Mouse (Mus musculus): Measurements from ENCODE around the gene Prdx2.

Gene Prdx2

DNA sequence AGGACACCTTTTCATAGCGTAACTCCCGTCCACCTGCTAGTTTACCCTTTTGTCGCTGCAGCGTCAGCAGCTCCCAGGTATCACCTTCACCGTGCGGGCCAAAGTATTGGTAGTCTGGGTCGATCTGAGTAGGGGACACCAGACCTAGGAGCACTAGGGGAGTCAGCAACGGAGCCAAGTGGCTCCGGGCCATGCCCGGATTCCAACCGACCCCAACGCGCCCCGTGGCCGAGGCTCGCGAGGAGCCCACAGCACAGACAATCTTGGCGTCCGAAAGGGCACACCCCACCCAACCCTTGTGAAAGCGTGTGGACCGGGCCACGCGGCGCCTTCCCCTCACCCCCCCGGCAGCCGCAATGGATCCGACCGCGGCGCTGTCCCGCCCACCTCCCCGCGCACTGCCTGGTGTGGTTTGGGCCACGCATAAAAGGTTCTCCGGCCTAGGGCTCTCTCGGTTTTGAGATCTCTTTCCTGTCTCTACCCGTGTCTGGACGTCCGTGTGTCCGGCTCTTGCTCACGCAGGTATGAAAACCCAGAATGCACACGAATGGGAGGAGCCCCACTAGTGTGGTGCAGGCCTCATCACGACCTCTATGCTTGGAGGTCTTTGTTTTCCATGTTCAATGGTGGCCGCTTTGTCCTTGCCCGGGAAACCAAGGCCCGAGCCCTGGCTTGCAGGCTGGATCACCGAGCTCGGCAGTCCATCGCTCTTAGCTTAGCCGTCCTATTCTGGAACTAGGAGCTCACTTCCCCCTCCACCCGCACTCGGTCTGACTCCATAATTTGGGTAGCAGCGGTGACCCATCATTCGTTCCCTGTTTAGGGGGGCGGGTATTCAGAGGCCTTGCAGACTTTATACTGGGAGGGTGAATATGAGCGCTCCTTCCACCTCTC, at the start of gene Prdx2, which contains the start of the genes Gm49661 and Rnaseh2a:
Prdx2 (plus strand) TSS at position 347 of the 894 bp plus-strand sequence.
Gm49661 (minus strand) TSS at position 193 of the 894 bp plus-strand sequence.
Rnaseh2a (minus strand) TSS at position 527 of the 894 bp plus-strand sequence.
- peak; percentile 80 for DNase-seq

GRCm38 (mm10) chr8:84921596-84921995, 47.8 kb upstream of the Prdx2 start:
- DNase-seq: no peak

- DNase-seq: no peak
Measured at GRCm38 (mm10) chr8:84925557-84925956, 43.8 kb upstream of the Prdx2 start.

DNA sequence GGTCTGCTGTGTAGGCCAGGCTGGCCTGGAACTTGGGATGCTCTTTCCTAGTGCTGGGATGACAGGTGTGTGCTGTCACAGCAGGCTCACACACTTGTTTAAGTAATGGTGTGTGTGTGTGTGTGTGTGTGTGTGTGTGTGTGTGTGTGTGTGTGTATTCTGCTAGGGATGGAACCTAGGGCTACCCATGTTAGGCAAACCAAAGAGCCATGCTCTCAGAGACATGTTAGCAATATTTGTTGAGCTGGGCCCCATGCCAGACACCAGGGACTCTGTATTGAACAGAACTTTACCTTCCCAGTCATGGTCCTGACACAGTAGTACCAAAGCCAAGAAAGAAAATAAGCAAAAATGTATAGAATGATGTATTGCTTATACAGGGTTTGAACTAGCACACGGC, 41.9 kb upstream of the Prdx2 start:
- DNase-seq: no peak

- peak; percentile 81 for DNase-seq
Measured at GRCm38 (mm10) chr8:84928456-84929306, 40.7 kb upstream of the Prdx2 start.

GRCm38 (mm10) chr8:84930582-84930981, 38.8 kb upstream of the Prdx2 start:
- no peak for DNase-seq

GRCm38 (mm10) chr8:84933767-84934559, 35.4 kb upstream of the Prdx2 start:
- no peak for DNase-seq

DNA sequence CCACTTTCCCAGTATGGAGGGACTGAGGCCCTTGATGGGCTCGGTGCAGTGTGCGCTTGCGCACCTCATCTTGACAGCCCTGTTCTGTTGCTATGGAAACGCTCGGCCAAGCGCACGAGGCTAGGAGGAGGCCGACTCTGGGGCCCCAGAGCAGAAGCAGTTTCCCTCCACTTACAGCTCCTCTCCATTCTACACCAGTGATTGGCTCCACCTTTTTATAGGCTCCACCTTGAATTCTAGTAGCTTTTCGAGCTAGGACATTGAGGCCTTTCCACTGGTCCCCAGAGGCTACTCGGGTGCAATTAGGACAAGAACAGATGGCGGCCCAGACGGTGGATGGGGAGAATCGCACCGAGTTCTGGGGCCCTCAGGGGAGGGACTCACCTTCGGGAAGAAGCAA, 34.5 kb upstream of the Prdx2 start:
- DNase-seq: no peak

DNA sequence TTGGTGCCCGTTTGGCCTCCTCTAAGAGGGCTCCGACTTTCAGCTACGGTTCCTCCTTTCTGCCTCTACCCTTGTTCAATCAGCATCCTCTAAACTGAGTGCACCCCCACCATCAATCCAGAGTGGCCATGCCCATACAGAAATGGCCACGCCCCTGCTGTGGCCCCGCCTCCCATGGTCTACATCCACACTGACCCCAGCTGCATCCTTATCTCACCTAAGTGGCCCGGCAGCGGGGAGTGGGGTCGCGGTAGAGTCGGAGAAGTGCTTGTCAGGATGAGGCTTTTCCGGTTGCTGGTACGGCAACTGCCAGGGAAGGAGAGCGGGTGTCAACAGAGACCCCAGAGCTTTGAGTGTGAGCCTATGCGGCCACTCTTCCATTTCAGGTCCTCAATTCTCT, 33.9 kb upstream of the Prdx2 start:
- no peak for DNase-seq

DNA sequence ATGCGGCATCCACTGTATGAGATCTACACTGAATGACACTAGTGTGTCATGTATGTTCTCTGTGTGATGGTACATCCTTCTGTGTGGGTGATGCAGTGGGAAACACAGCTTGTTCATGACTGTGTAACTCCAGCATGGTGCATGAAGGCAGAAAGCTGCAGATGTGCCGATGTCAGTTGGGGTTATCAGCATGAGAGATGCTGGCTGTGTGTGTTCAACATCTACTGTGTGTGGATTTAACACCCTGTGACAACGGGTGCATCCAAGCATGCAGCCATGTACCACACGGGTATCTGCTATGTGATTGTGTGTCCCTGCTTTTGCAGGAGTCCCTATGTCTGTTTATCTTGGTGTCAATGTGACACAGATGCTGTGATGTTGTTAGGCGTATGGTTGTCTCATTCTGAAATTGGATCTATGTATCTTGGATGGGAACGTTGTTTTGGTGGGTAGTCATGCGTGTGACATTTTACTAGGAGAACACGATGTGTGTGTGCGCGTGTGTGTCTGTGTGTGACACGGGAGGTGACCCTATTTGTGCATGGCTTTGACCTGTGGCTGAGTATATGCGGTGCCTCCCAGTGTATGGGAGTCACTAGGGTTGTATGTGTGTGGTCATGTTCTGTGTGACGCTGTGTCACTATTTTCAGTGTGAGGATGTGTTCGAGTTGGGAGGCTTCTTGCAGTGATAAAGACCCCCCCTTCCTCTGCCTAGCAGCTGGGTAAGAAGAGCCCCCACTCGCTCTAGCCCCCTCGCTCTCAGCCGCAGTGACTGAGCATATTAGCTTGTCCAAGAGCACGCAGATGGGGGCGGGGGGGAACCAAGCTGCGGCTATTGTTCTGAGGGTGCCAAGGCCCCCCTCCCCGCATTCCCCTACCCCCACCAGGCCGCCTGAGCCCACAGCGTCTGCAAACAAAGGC, 33.1 kb upstream of the Prdx2 start:
- DNase-seq: peak; percentile 60

DNA sequence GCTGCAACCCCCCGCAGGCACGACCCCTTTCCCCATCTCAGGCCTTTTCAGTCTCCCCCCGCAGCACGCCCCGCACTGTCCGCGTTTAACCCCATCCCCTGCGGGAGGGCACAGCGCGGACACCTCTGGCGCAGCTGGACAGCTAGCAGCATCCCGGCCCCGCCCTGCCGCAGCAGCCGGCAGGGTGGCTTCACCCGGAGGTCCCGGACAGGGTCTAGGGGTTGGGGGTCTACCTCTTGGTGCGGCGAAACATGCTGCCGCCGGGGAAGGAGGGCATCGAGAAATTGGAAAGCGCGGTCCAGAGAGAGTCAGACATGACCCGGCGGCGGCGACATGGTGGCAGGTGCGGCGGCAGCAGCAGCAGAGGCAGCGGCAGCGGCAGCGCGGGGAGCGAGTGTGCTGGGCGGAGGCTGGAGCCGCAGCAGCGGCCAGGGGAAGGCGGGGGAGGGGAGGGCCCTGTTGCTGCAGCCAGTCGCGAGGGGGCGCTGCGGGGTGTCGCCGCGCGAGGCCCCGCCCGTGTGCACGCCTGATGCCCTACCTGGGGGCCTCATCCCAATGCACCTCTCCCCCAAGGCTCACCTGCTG, 32.3 kb upstream of the Prdx2 start, which contains the start of gene Mast1:
Mast1 (minus strand) TSS at position 398 of the 585 bp plus-strand sequence.
- peak; percentile 89 for DNase-seq

DNA sequence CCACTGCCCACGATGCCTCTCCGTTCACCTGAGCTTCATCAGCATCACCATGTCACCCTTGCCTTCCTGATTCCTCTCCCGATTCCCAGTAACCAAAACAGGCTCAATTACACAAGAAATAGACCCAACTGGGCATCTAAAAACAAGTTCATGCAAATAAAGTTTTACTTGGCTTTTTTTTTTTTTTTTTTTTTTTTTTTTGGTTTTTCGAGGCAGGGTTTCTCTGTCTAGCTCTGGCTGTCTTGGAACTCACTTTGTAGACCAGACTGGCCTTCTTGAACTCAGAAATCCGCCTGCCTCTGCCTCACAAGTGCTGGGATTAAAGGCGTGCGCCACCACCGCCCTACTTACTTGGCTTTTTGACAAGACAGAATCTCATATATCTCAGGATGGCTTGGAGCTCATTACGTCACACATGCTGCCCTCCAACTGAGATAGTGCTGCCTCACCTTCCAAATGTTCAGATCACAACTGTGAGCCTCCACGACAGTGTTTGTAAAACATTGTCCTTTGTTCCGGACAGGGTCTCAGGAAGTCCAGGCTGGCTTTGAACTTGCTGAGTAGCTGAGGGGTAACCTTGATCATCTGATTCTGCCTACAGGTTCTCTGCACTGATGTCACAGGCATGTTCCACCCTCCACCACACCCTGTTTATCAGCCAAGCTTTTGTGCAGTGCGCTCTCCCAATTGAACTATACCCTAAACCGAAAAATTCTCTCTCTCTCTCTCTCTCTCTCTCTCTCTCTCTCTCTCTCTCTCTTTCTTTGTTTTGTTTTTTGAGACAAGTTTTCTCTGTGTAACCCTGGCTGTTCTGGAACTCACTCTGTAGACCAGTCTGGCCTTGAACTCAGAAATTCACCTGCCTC, 31.5 kb upstream of the Prdx2 start:
- no peak for DNase-seq

DNA sequence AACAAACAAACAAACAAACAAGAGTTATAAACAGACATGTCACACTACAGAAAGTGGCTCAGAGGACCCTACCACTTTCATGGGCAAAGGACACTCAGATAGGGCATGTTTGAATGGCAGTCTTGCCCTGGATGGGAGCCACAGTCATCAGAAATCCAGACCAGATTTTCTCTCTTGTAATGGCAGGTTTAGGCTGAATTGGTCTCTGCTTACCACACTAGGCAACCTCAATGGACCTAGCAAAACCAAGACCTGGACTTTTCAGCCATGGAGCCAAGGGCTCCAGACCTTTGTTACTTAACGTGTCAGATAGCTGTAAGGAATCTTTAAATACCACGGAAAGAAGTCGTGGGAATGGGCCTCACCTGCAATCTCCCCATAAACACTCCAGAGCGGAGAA, 25.7 kb upstream of the Prdx2 start:
- no peak for DNase-seq

- peak; percentile 82 for DNase-seq
Measured at GRCm38 (mm10) chr8:84944478-84945160, 24.8 kb upstream of the Prdx2 start.

GRCm38 (mm10) chr8:84945235-84945632, 24.2 kb upstream of the Prdx2 start:
- DNase-seq: peak; percentile 73

DNA sequence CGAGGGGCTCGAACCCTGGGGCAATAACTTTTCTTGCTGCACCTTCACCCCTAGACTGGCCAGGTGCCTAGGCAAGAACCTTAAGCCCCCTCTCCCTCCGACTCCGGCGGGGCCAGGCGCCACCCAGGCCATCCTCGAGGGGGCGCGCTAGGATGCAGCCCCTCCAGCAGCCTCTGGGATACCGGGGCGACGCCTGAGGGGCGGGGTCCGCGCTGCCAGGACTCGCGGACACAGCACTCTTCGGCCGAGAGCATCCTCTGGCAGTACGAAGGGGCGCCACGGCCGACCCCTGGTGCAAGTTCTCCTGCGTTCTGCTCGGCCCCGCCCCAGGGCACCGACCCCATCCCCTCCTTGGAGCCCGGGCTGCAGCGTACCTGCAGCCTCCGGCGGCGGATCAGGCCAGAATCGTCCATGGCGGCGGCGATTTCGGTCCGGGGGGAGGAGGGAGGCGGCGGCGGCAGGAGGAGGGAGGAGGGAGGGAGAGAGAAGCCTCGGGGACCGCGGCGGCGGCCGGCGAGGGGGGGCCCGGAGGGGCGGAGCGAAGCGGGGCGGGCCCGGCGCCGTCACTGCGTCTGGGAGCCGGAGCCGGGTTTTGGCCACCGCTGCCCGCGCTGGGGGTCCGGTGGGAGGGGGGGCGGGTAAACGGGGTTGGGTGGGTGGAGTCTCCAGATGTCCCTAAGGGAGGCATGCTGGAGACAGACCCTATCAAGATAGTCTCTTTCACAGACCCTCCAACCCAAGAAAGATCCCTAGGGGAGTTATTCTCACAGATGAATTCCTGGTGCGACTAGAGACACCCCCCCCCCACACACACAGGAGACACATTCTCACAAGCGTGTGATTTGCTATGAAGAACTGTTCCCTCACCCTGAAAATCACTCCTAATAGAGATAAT, 23.5 kb upstream of the Prdx2 start:
- peak; percentile 74 for DNase-seq

DNA sequence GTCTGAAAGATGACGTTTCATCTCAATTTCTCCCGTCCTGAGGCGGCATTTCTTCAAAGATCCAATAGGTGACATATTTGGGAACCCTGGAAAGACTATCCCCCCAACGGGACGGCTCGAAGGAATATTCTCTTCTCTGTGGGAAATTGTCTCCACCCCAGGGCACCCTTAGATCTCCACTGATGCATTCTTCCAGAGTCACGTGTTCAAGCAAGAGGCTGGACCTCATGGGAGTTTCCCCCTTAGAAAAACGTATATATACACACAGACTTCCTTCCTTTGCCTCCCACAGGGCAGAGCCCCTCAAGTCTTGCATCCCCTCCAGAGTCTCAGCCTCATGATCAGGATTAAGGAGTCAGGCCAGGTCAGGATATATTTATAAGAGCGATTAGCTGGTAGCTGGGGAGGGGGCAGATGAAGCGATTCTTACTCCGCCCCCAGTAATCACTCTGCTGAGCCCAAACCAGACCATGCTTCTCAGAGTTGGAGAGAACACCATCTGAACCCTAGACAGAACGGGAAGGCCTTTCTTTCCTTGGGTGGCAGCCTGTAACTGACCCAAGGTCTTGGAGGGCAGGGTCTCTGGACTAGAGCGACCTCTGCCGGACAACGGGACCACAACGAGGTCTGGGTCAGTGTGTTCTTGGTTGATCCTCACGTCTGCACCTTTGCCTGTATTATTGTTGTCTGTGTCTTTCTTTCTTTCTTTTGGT, 22.7 kb upstream of the Prdx2 start, which contains the start of gene Rtbdn:
Rtbdn (plus strand) TSS at position 464 of the 713 bp plus-strand sequence.
- DNase-seq: peak; percentile 47

GRCm38 (mm10) chr8:84947241-84947545, 22.2 kb upstream of the Prdx2 start:
- no peak for DNase-seq

All from right cerebral cortex, postnatal 4 days (tissue).